Mouse (Mus musculus) erythroid progenitor cell, adult 5-6 weeks (primary cell): Measurements from ENCODE around the gene Prepl. TPM values are rescaled to one million over a fixed set of nuclear protein-coding genes. Genes with fewer than 3 reads are reported as not detected.

Experiments used
- ATAC-seq: replicated peaks from 2 replicates; pipeline ENCODE4 v1.8.0; 2016; ENCODE audit warnings: moderate number of reproducible peaks, mild to moderate bottlenecking, moderate TSS enrichment, inconsistent platforms; ENCODE audit not compliant: poor library complexity, low FRiP score, severe bottlenecking
- total RNA-seq, 2 experiments: library from RNA; stranded (forward) in 1 of 2; stranded (reverse) in 1 of 2; fragments of 150-400 nt in 1 of 2; fragments of 186-747, 209-891 nt in 1 of 2; gene quantifications; 2 replicates each; pipeline versions ENCODE4 v1.2.3 to v1.2.4; 2015 to 2017; ENCODE audit warnings: low replicate concordance in 2 of 2

Prepl gene
- 14.1 and 23.1 TPM in 2 replicates for total RNA-seq (2015; ENCODE audit: low replicate concordance)
- total RNA-seq (2017; ENCODE audit: low replicate concordance), result 2.8 and 8.2 TPM in 2 replicates

GRCm38 (mm10) chr17:85090120-85091099, at the start of gene Prepl, which contains the start of gene Camkmt:
Prepl (minus strand) TSS chr17:85090241.
Camkmt (plus strand) TSS chr17:85090552.
- peak; percentile 96 for ATAC-seq

GRCm38 (mm10) chr17:85138393-85138792, 48.4 kb upstream of the Prepl start:
- ATAC-seq, result no peak

- no peak for ATAC-seq
Observed at GRCm38 (mm10) chr17:85116643-85117042, 26.6 kb upstream of the Prepl start.

- no peak for ATAC-seq
Observed at GRCm38 (mm10) chr17:85113441-85113840, 23.4 kb upstream of the Prepl start.

- ATAC-seq, result no peak
Observed at GRCm38 (mm10) chr17:85110640-85111039, 20.6 kb upstream of the Prepl start.

GRCm38 (mm10) chr17:85103310-85103709, 13.3 kb upstream of the Prepl start:
- peak; percentile 70; the same call in 1 of the 2 replicates for ATAC-seq

GRCm38 (mm10) chr17:85101751-85102150, 11.7 kb upstream of the Prepl start:
- no peak for ATAC-seq

GRCm38 (mm10) chr17:85100232-85100631, 10.2 kb upstream of the Prepl start:
- no peak for ATAC-seq

GRCm38 (mm10) chr17:85098677-85099323, 8.8 kb upstream of the Prepl start:
- ATAC-seq, result peak; percentile 85

- ATAC-seq, result no peak
Observed at GRCm38 (mm10) chr17:85096396-85096795, 6.4 kb upstream of the Prepl start.

- ATAC-seq, result no peak
Observed at GRCm38 (mm10) chr17:85091762-85092161, 1.7 kb upstream of the Prepl start.

GRCm38 (mm10) chr17:85089621-85090020, 420 bp downstream of the Prepl start:
- no peak for ATAC-seq

- no peak for ATAC-seq
Observed at GRCm38 (mm10) chr17:85089011-85089410, 1.0 kb downstream of the Prepl start.

- no peak for ATAC-seq
Observed at GRCm38 (mm10) chr17:85088401-85088800, 1.6 kb downstream of the Prepl start.

GRCm38 (mm10) chr17:85087591-85087990, 2.5 kb downstream of the Prepl start:
- no peak for ATAC-seq

GRCm38 (mm10) chr17:85086501-85086900, 3.5 kb downstream of the Prepl start:
- ATAC-seq, result no peak

- no peak for ATAC-seq
Observed at GRCm38 (mm10) chr17:85085335-85085734, 4.7 kb downstream of the Prepl start.

- no peak for ATAC-seq
Observed at GRCm38 (mm10) chr17:85080781-85081180, 9.3 kb downstream of the Prepl start.

- no peak for ATAC-seq
Observed at GRCm38 (mm10) chr17:85079276-85079675, 10.8 kb downstream of the Prepl start.

- ATAC-seq, result no peak
Observed at GRCm38 (mm10) chr17:85074083-85074482, 16.0 kb downstream of the Prepl start.

GRCm38 (mm10) chr17:85073214-85073613, 16.8 kb downstream of the Prepl start:
- no peak for ATAC-seq
